Mouse (Mus musculus) central nervous system, embryonic 11.5 days (tissue): ENCODE measurements around the gene Twist2. TPM values are rescaled to one million over a fixed set of nuclear protein-coding genes. Genes with fewer than 3 reads are reported as not detected.

Experiments used
- polyA plus RNA-seq: library from polyadenylated mRNA; depleted of rRNA; stranded (reverse); fragments of >200 nt; gene quantifications from 2 replicates; pipeline ENCODE4 v1.2.3, GENCODE M21; 2012; rRNA removed

The Twist2 gene
- 16.8 and 51.3 TPM in 2 replicates for polyA plus RNA-seq

DNA sequence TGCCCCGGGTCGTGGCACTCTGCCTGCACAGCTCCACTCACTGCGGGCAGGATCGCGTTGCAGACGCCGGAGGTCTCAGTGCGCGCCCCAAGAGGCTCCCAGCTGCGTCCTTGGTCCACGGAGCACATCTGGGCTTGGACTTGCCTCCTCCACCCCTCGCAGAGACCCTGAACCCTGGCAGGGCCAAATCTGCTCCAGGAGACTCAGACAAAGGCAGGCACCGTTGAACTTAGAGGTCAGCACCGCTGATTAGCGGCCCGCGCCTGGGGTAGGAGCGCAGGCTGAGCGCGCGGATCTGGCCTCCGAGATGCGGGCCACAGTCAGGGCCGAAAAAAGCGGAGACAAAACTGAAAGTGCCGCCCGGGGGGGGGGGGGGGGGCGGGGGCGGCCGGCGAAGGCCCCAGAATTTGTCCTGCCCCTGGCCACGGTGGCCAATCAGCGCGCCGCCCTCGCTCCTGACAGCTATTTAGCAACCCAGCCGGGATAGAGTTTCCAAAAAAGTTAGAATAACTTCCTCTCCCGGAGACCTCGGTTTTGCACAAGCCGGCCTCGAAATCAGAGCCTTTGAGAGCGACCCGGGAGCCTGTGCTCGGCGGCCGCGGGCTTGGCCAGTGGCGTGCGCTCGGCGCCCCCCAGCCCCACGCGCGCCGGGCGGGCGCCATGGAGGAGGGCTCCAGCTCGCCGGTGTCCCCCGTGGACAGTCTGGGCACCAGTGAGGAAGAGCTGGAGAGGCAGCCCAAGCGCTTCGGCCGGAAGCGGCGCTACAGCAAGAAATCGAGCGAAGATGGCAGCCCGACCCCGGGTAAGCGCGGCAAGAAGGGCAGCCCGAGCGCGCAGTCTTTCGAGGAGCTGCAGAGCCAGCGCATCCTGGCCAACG lies at the start of gene Twist2:
Gene Twist2 (plus strand): TSS at position 495 of the 877 bp plus-strand sequence.

